In genomic region chr15:82015392-82016100, GRCm38 (mm10) we compare ENCODE assay signal across 9 mouse cellular contexts. TPM values are rescaled to one million over a fixed set of nuclear protein-coding genes. Genes with fewer than 3 reads are reported as not detected.
DNase-seq lines count a peak whose midpoint lies in the region; ATAC-seq and TF ChIP-seq lines count a peak whose summit lies in the region.
"Had no signal": no experiment of that assay in that cellular context is flagged by ENCODE, and none has a peak within 500 bp of the region (broad histone marks: within the 10 kb centered on the region; RNA-seq: fewer than 3 reads in every experiment).

No protein-coding gene starts in this region.

- H3K27me3 ChIP-seq in forebrain, embryonic 12.5 days: no peaks in the 10 kb centered on the region
- no peaks in the 10 kb centered on the region for H3K27me3 ChIP-seq in hindbrain, embryonic 14.5 days (ENCODE audit: control insufficient read depth, insufficient read depth, low read length)
- no peaks in the 10 kb centered on the region for H3K27me3 ChIP-seq in spleen, adult 2 months (ENCODE audit: control insufficient read depth, insufficient read depth, low read length)

- H3K4me2 ChIP-seq in forebrain, embryonic 12.5 days: peak overlapping the region; percentile 94
- H3K4me2 ChIP-seq in hindbrain, embryonic 14.5 days (replicated peaks): peak overlapping the region; percentile 62

- intact Hi-C loops in heart, postnatal 25 days (cut with DNase I): loop anchor here (2.0 kb wide), 1 partner anchor 25 kb away; no protein-coding TSS in a partner anchor
- intact Hi-C loops in left cerebral cortex, postnatal 36 days (cut with DNase I): no loop called here

- H3K4me3 ChIP-seq in brown adipose tissue, adult 24 weeks (ENCODE audit: insufficient read depth, low read depth, low read length): peak overlapping the region; percentile 77
- peak overlapping the region; percentile 92 for H3K4me3 ChIP-seq in forebrain, embryonic 12.5 days (replicated peaks)
- peak overlapping the region; percentile 94 for H3K4me3 ChIP-seq in hindbrain, embryonic 14.5 days (replicated peaks; ENCODE audit: low read length)
- H3K4me3 ChIP-seq in spleen, adult 2 months (ENCODE audit: extremely low read depth, insufficient read depth, insufficient read length): peak overlapping the region; percentile 81

- WGBS in forebrain, embryonic 12.5 days: under 1% methylated on average over 39 of the region's 39 CpGs
- WGBS in hindbrain, embryonic 14.5 days: under 1% methylated on average over 39 of the region's 39 CpGs
- WGBS in spleen, adult 2 months: 1% methylated on average over 39 of the region's 39 CpGs

- H3K27ac ChIP-seq in brown adipose tissue, adult 24 weeks (replicated peaks; ENCODE audit: low read depth, low read length): peak overlapping the region; percentile 41
- peak overlapping the region; percentile 74 for H3K27ac ChIP-seq in forebrain, embryonic 12.5 days
- peak overlapping the region; percentile 84 for H3K27ac ChIP-seq in hindbrain, embryonic 14.5 days
- peak overlapping the region; percentile 15; the same call in 1 of the 2 replicates for H3K27ac ChIP-seq in spleen, adult 2 months (ENCODE audit: insufficient read depth, low read length)

- no peak for TF ChIP-seq CTCF in spleen, adult 2 months (IDR thresholded peaks at IDR 0.05; ENCODE audit: extremely low read depth, insufficient read depth, insufficient read length, insufficient replicate concordance)

- no peaks in the 10 kb centered on the region for H3K9me3 ChIP-seq in forebrain, embryonic 12.5 days
- no peaks in the 10 kb centered on the region for H3K9me3 ChIP-seq in hindbrain, embryonic 14.5 days (ENCODE audit: control insufficient read depth, low read length)

- no peaks in the 10 kb centered on the region; the same call in 1 of the 2 replicates for H3K4me1 ChIP-seq in brown adipose tissue, adult 24 weeks (ENCODE audit: control insufficient read depth, insufficient read depth, insufficient read length, low read length)
- peaks cover 22% of the 10 kb centered on the region for H3K4me1 ChIP-seq in forebrain, embryonic 12.5 days
- peaks cover 19% of the 10 kb centered on the region; the same call in 1 of the 2 replicates for H3K4me1 ChIP-seq in hindbrain, embryonic 14.5 days (replicated peaks; ENCODE audit: control insufficient read depth, insufficient read depth, low read length)
- peaks cover 9% of the 10 kb centered on the region; the same call in 1 of the 2 replicates for H3K4me1 ChIP-seq in spleen, adult 2 months (ENCODE audit: control insufficient read depth, insufficient read depth, insufficient read length)

- peak; percentile 20 to 45 for DNase-seq in heart, adult 18-20 months
- no peak for DNase-seq in heart, postnatal 25 days (ENCODE audit: low spot score)
- peak; percentile 29 for DNase-seq in hindbrain, embryonic 14.5 days (ENCODE audit: low spot score)
- DNase-seq in left cerebral cortex, postnatal 36 days (ENCODE audit: low spot score in 2 of 2): peak; percentile 27 to 35
- peak in 1 of 2 experiments; percentile 4 for DNase-seq in spleen, adult 2 months (ENCODE audit: low read depth in 1 of 2, low spot score in 2 of 2)

- TF ChIP-seq POLR2A in spleen, adult 2 months (IDR thresholded peaks at IDR 0.05; ENCODE audit: low read depth, low read length): no peak

- H3K9ac ChIP-seq in forebrain, embryonic 12.5 days: peak overlapping the region; percentile 94
- peak overlapping the region; percentile 93 for H3K9ac ChIP-seq in hindbrain, embryonic 14.5 days

- peaks cover 18% of the 10 kb centered on the region for H3K36me3 ChIP-seq in forebrain, embryonic 12.5 days (replicated peaks)
- 0 out of 2 replicates have a peak, but pooled peaks cover 9% of the 10 kb centered on the region for H3K36me3 ChIP-seq in hindbrain, embryonic 14.5 days (replicated peaks; ENCODE audit: control insufficient read depth, insufficient read depth)
- no peaks in the 10 kb centered on the region for H3K36me3 ChIP-seq in spleen, adult 2 months (ENCODE audit: control insufficient read depth, insufficient read depth, low read length)

- ATAC-seq in forebrain, embryonic 12.5 days (ENCODE audit: low FRiP score): no peak
- peak; percentile 64 for ATAC-seq in hindbrain, embryonic 14.5 days (ENCODE audit: low FRiP score)
- 0 out of 2 replicates have a peak, but pooled peaks have one; percentile 11 for ATAC-seq in megakaryocyte-erythroid progenitor cell, adult 5-6 weeks (replicated peaks; ENCODE audit: low FRiP score, low TSS enrichment, poor library complexity, severe bottlenecking)

RNA-seq across cellular contexts. Expression of gene Desi1, which starts 18.1 kb away (rescaled TPM):
- 10 to 100 TPM; 25.1 to 29.0 TPM for total RNA-seq in heart, adult 18-20 months (2021)
- 10 to 100 TPM; 24.4 to 25.9 TPM for total RNA-seq in heart, postnatal 25 days (2021)
- 5.1 and 9.2 TPM in 2 replicates for polyA plus RNA-seq in brown adipose tissue, adult 24 weeks (2012; ENCODE audit: insufficient read depth, insufficient read length, missing spikeins)
- 39.2 and 40.7 TPM in 2 replicates for polyA plus RNA-seq in forebrain, embryonic 12.5 days (2016; fragmentation: Nextera tagmentation; extraction: Ambion mirVana)
- 53.2 and 61.3 TPM in 2 replicates for polyA plus RNA-seq in hindbrain, embryonic 14.5 days (2014; fragmentation: Nextera tagmentation; extraction: Ambion mirVana)
- total RNA-seq in left cerebral cortex, postnatal 36 days (2021): 100 to 1,000 TPM; 103 to 118 TPM
- total RNA-seq in megakaryocyte-erythroid progenitor cell, adult 5-6 weeks (2014; fragmentation: Nextera tagmentation): 48.8 and 51.6 TPM in 2 replicates
- total RNA-seq in megakaryocyte-erythroid progenitor cell, adult 5-6 weeks (2017): 8.0 and 22.3 TPM in 2 replicates
- 15.4 and 18.1 TPM in 2 replicates for polyA plus RNA-seq in spleen, adult 2 months (2012; rRNA removed)

RNA-seq across cellular contexts. Expression of gene Xrcc6, which starts 27.9 kb away (rescaled TPM):
- 10 to 100 TPM; 24.6 to 25.3 TPM for total RNA-seq in heart, adult 18-20 months (2021)
- 10 to 100 TPM; 21.4 to 23.5 TPM for total RNA-seq in heart, postnatal 25 days (2021)
- polyA plus RNA-seq in brown adipose tissue, adult 24 weeks (2012; ENCODE audit: insufficient read depth, insufficient read length, missing spikeins): 119 and 145 TPM in 2 replicates
- 58.5 and 64.4 TPM in 2 replicates for polyA plus RNA-seq in forebrain, embryonic 12.5 days (2016; fragmentation: Nextera tagmentation; extraction: Ambion mirVana)
- polyA plus RNA-seq in hindbrain, embryonic 14.5 days (2014; fragmentation: Nextera tagmentation; extraction: Ambion mirVana): 36.7 and 38.7 TPM in 2 replicates
- total RNA-seq in left cerebral cortex, postnatal 36 days (2021): 10 to 100 TPM; 19.1 to 33.7 TPM
- total RNA-seq in megakaryocyte-erythroid progenitor cell, adult 5-6 weeks (2014; fragmentation: Nextera tagmentation): 120 and 143 TPM in 2 replicates
- 379 and 524 TPM in 2 replicates for total RNA-seq in megakaryocyte-erythroid progenitor cell, adult 5-6 weeks (2017)
- 11.8 TPM in 2 replicates for polyA plus RNA-seq in spleen, adult 2 months (2012; rRNA removed)

RNA-seq across cellular contexts. Expression of gene Snu13, which starts 31.9 kb away (rescaled TPM):
- 10 to 100 TPM; 47.3 to 53.5 TPM for total RNA-seq in heart, adult 18-20 months (2021)
- total RNA-seq in heart, postnatal 25 days (2021): 10 to 100 TPM; 48.2 to 52.5 TPM
- 88.5 and 124 TPM in 2 replicates for polyA plus RNA-seq in brown adipose tissue, adult 24 weeks (2012; ENCODE audit: insufficient read depth, insufficient read length, missing spikeins)
- polyA plus RNA-seq in forebrain, embryonic 12.5 days (2016; fragmentation: Nextera tagmentation; extraction: Ambion mirVana): 210 and 220 TPM in 2 replicates
- 235 and 252 TPM in 2 replicates for polyA plus RNA-seq in hindbrain, embryonic 14.5 days (2014; fragmentation: Nextera tagmentation; extraction: Ambion mirVana)
- 100 to 1,000 TPM; 102 to 107 TPM for total RNA-seq in left cerebral cortex, postnatal 36 days (2021)
- 295 and 336 TPM in 2 replicates for total RNA-seq in megakaryocyte-erythroid progenitor cell, adult 5-6 weeks (2014; fragmentation: Nextera tagmentation)
- 286 and 307 TPM in 2 replicates for total RNA-seq in megakaryocyte-erythroid progenitor cell, adult 5-6 weeks (2017)
- polyA plus RNA-seq in spleen, adult 2 months (2012; rRNA removed): 34.5 and 37.5 TPM in 2 replicates

RNA-seq across cellular contexts. Expression of gene 1700029P11Rik, which starts 35.2 kb away (rescaled TPM):
- total RNA-seq in heart, adult 18-20 months (2021): not detected
- not detected for total RNA-seq in heart, postnatal 25 days (2021)
- polyA plus RNA-seq in brown adipose tissue, adult 24 weeks (2012; ENCODE audit: insufficient read depth, insufficient read length, missing spikeins): not detected in 2 replicates
- not detected in 2 replicates for polyA plus RNA-seq in forebrain, embryonic 12.5 days (2016; fragmentation: Nextera tagmentation; extraction: Ambion mirVana)
- not detected in 2 replicates for polyA plus RNA-seq in hindbrain, embryonic 14.5 days (2014; fragmentation: Nextera tagmentation; extraction: Ambion mirVana)
- total RNA-seq in left cerebral cortex, postnatal 36 days (2021): not detected
- not detected in 2 replicates for total RNA-seq in megakaryocyte-erythroid progenitor cell, adult 5-6 weeks (2014; fragmentation: Nextera tagmentation)
- not detected in 2 replicates for total RNA-seq in megakaryocyte-erythroid progenitor cell, adult 5-6 weeks (2017)
- not detected in 2 replicates for polyA plus RNA-seq in spleen, adult 2 months (2012; rRNA removed)
- total RNA-seq: neutrophil, adult 5-6 weeks had no signal

RNA-seq across cellular contexts. Expression of gene 4930407I10Rik, which starts 43.4 kb away (rescaled TPM):
- total RNA-seq in heart, adult 18-20 months (2021): not detected
- not detected for total RNA-seq in heart, postnatal 25 days (2021)
- not detected in 2 replicates for polyA plus RNA-seq in brown adipose tissue, adult 24 weeks (2012; ENCODE audit: insufficient read depth, insufficient read length, missing spikeins)
- 0.06 TPM in 1 of 2 replicates, not detected in the other for polyA plus RNA-seq in forebrain, embryonic 12.5 days (2016; fragmentation: Nextera tagmentation; extraction: Ambion mirVana)
- polyA plus RNA-seq in hindbrain, embryonic 14.5 days (2014; fragmentation: Nextera tagmentation; extraction: Ambion mirVana): not detected in 2 replicates
- not detected for total RNA-seq in left cerebral cortex, postnatal 36 days (2021)
- not detected in 2 replicates for total RNA-seq in megakaryocyte-erythroid progenitor cell, adult 5-6 weeks (2014; fragmentation: Nextera tagmentation)
- total RNA-seq in megakaryocyte-erythroid progenitor cell, adult 5-6 weeks (2017): not detected in 2 replicates
- polyA plus RNA-seq in spleen, adult 2 months (2012; rRNA removed): not detected in 2 replicates
- total RNA-seq: neutrophil, adult 5-6 weeks had no signal

Comparison
In these comparisons a context has a peak if more than half of its experiments do, and no peak if none do; other contexts are left out.
1. H3K27ac ChIP-seq: peak in every context shown above with its lines; median percentile 84 in hindbrain, embryonic 14.5 days; 74 in forebrain, embryonic 12.5 days; 41 in brown adipose tissue, adult 24 weeks; 15 in spleen, adult 2 months.